Comparison of ENCODE assay signal across 9 mouse cellular contexts in genomic region chr17:92210730-92211129, GRCm38 (mm10).
A peak's percentile ranks its signal among the peaks of the same experiment; 100 is the strongest.
DNase-seq lines count a peak whose midpoint lies in the region; ATAC-seq lines count a peak whose summit lies in the region.
"Had no signal": no experiment of that assay in that cellular context is flagged by ENCODE, and none has a peak within 500 bp of the region (broad histone marks: within the 10 kb centered on the region; RNA-seq: fewer than 3 reads in every experiment).

No protein-coding gene starts in this region.

- no peaks in the 10 kb centered on the region for H3K9me3 ChIP-seq in kidney, embryonic 16.5 days (ENCODE audit: low read length)
- H3K9me3 ChIP-seq: megakaryocyte, embryonic 14.5 days had no signal

- H3K36me3 ChIP-seq in kidney, embryonic 16.5 days (ENCODE audit: insufficient read depth, low read length), result no peaks in the 10 kb centered on the region

- no peak overlapping the region for H3K4me2 ChIP-seq in kidney, embryonic 16.5 days (replicated peaks; ENCODE audit: low read depth, low read length)

- no peak overlapping the region for H3K9ac ChIP-seq in kidney, embryonic 16.5 days (replicated peaks; ENCODE audit: low read length)

- H3K4me1 ChIP-seq in kidney, embryonic 16.5 days (ENCODE audit: insufficient read depth, low read length), result no peaks in the 10 kb centered on the region
- H3K4me1 ChIP-seq: megakaryocyte, embryonic 14.5 days had no signal

- no peaks in the 10 kb centered on the region for H3K27me3 ChIP-seq in kidney, embryonic 16.5 days (ENCODE audit: insufficient read depth, low read length)
- H3K27me3 ChIP-seq: megakaryocyte, embryonic 14.5 days had no signal

- ATAC-seq in kidney, embryonic 16.5 days (ENCODE audit: low FRiP score, low TSS enrichment), result no peak
- ATAC-seq in common myeloid progenitor, adult 5-6 weeks (replicated peaks; ENCODE audit: low read depth, poor library complexity, severe bottlenecking), result peak; percentile 52; the same call in 1 of the 2 replicates

- no peak overlapping the region for H3K27ac ChIP-seq in kidney, embryonic 16.5 days (ENCODE audit: low read length)

- DNase-seq in kidney, adult 9 months, result peak; percentile 21
- peak; percentile 64 for DNase-seq in ES-CJ7 (ENCODE audit: low read depth, low spot score)
- peak; percentile 4 to 6 for DNase-seq in left cerebral cortex, postnatal 14 days (ENCODE audit: low spot score in 2 of 2)
- no peak for DNase-seq in spleen, adult 12 weeks (ENCODE audit: low spot score)
- no peak for DNase-seq in cerebellum, adult 18-20 months
- no peak for DNase-seq in gastrocnemius, postnatal 36 days

- H3K4me3 ChIP-seq in kidney, embryonic 16.5 days (ENCODE audit: low read length), result no peak overlapping the region
- H3K4me3 ChIP-seq: megakaryocyte, embryonic 14.5 days had no signal

- intact Hi-C loops in left cerebral cortex, postnatal 14 days (cut with DNase I), result no loop called here
- intact Hi-C loops in gastrocnemius, postnatal 36 days (cut with DNase I), result no loop called here

Comparison
In these comparisons a context has a peak if more than half of its experiments do, and no peak if none do; other contexts are left out.
1. DNase-seq: peak in kidney, adult 9 months (single experiment), ES-CJ7 (single experiment) and left cerebral cortex, postnatal 14 days (2 of 2); none in spleen, adult 12 weeks (single experiment), cerebellum, adult 18-20 months (0 of 2) and gastrocnemius, postnatal 36 days (0 of 2).